Mouse (Mus musculus): ENCODE results near the gene Olfr1211.

Olfr1211 gene

DNA sequence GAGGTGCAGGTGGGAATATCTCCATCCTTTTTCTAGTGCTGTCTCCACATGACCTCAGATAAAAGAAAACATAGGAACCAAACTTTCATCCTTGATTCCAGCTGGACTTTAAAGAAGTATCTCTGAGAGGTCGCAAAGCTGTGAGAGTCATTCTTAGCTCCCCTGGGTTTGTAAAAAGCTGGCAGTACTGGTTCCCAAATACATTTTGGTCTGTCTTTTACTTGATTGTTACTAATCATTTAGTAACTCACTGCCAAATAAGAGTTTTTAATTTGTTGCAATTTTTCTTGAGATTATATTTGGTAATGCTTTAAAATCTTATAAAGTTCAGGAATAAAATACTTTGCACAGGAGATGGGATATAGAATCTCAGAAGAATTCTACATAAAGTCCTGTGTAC lies at the start of gene Olfr1211:
Gene Olfr1211 (minus strand): TSS at position 101 of the 400 bp plus-strand sequence.
- no peak for DNase-seq

DNA sequence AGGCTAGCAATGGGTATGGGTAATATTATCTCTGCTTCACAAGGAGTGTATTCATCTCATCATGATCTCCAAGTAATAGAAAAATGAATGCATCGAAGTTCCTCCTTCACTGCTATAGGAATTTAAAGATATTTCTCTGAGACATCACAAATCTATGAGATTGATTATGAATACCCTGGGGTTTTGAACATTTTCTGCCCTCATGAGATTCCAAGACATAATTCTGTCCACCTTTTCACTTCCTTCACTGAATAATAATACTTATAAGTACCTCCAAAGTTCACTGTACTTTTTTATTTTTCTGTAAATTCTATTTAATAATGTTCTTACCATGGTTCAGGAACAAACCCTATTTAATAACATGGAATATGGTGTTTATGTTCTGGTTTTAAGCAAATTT lies 42.3 kb upstream of the Olfr1211 start, which contains the start of gene Gm13762:
Gene Gm13762 (minus strand): TSS at position 101 of the 400 bp plus-strand sequence.
- no peak for DNase-seq

DNA sequence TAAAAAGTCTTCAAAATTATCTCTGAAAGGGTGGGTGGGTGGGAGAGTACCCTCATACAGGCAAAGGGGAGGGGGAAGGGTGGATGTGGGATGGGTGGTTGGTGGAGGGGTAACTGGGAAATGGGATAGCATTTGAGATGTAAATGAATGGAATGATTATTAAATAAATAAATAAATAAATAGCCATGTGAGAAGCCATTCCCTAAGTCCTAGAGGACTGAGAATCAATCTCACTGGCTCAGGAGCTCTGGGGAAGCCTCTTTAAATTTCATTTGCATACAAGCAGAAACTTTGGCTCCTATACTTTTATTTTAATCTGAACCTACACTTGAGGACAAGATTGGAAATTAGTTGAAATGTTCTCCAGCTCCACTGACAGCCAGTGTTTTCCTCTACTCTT lies 15.8 kb upstream of the Olfr1211 start, which contains the start of gene Olfr1212:
Gene Olfr1212 (plus strand): TSS at position 301 of the 400 bp plus-strand sequence.
- no peak for DNase-seq

DNA sequence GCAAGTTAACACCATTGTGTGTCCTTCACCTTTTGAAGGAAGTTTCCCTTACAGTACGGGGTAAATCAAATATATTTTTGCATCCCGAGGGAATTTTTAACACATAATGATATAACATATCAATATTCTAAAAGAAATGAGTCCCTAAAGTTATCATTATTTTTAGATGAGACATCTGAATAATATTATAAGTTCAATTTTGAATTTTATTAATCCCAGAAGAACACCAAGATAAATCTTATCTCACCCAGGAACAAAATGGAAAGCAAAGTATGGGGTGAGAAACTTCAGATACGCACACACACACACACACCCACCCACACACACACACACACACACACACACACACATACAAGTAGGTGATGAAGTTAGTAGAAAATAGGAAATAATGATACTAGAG lies 22.9 kb downstream of the Olfr1211 start, which contains the start of gene Olfr1209:
Gene Olfr1209 (minus strand): TSS at position 101 of the 400 bp plus-strand sequence.
- DNase-seq, result no peak

DNA sequence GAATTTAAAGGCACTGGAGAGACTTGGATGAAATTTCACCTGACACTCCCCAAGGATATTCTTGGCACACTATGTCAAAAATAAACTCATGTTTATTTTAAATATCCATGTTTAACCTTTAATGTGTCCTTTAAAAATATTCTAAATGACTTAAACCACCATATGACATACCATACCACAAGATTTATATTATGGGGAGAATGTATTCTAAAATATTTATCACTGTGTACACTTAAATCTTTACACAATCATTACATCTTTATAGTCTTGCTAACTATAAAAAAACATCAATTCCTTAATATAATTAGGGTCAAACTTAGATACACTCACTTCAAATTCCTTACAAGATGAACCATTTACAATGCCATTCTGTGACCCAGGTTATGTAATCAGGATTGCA lies 35.7 kb downstream of the Olfr1211 start, which contains the start of gene Olfr1208:
Gene Olfr1208 (minus strand): TSS at position 101 of the 400 bp plus-strand sequence.
- no peak for DNase-seq
